Mouse (Mus musculus) brain, embryonic 14.5 days (tissue): ENCODE results near the gene Ripk3.

Experiments
- CTCF ChIP-seq: fragments of 200-500 bp; IDR thresholded peaks from 2 replicates; pipeline ENCODE4 v1.5.1; 2012; ENCODE audit warnings: inconsistent platforms, mild to moderate bottlenecking, moderate library complexity, borderline replicate concordance; ENCODE audit not compliant: insufficient read depth, insufficient read length; ENCODE audit errors: extremely low read depth
- POLR2A ChIP-seq: fragments of 200-500 bp; IDR thresholded peaks from 2 replicates; pipeline ENCODE4 v1.6.1; 2012; ENCODE audit warnings: mild to moderate bottlenecking, inconsistent platforms, borderline replicate concordance; ENCODE audit not compliant: poor library complexity, insufficient read depth, insufficient read length, severe bottlenecking; ENCODE audit errors: extremely low read depth

GRCm38 (mm10) chr14:55793946-55794345 lies 5.3 kb upstream of the Ripk3 start:
- no peak for TF ChIP-seq POLR2A
- no peak for TF ChIP-seq CTCF
